Mouse (Mus musculus): ENCODE results near the gene Lrp1. TPM values are rescaled to one million over a fixed set of nuclear protein-coding genes. Genes with fewer than 3 reads are reported as not detected.

Lrp1 gene
- polyA plus RNA-seq, 1 experiment from 2014 or later, result 23.2 TPM

DNA sequence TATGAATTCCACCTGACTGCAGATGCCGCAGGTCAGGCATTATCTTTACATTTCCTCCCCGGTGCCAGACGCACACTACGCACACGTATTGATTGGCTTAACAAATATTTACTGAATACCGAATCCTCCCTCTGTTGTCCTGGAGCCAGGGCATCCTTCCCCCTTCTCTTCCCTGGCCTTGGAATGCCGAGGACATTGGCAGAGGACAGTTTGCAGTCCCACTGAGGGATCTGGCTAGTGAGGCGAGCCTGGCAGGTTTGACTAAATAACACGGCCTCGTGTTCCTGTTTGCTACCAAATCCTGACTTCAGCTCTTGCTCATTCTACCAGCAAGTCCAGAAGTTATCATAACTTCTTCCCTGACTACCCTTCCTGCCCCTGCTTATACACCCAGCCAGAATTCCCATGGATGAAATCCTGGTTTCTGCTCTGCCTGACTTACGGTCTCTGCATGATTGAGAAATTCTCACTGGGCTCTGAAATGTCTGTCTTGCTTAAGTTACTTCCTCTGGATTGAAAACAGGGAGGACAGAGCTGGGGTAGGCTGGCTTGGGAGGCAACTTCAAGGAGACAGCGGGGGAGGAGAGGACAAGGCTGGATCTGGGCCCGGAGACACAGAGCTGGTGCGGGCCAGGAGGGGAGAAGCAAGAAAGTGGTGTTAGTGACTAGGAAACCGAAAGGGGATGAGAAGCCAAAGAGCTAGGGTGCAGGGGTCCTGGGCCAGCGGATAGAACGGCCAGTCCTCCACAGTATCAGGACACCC is 21.0 kb downstream of the Lrp1 start:
- H3K9ac ChIP-seq, result no peak overlapping the region
- 48% methylated on average over 17 of the region's 17 CpGs for WGBS (ENCODE audit: insufficient replicate concordance)
- H3K27ac ChIP-seq (replicated peaks), result peak overlapping the region; percentile 46
- H3K4me2 ChIP-seq, result no peak overlapping the region; the same call in 1 of the 2 replicates
- peaks cover 13% of the 10 kb centered on the region; the same call in 1 of the 2 replicates for H3K27me3 ChIP-seq
- ATAC-seq (ENCODE audit: insufficient read depth), result 0 out of 2 replicates have a peak, but pooled peaks have one; percentile 3
- no peak overlapping the region for H3K4me3 ChIP-seq (replicated peaks)
- H3K36me3 ChIP-seq (replicated peaks), result peaks cover 7% of the 10 kb centered on the region; the same call in 1 of the 2 replicates
- H3K9me3 ChIP-seq (replicated peaks), result no peaks in the 10 kb centered on the region
- peaks cover 80% of the 10 kb centered on the region for H3K4me1 ChIP-seq (replicated peaks)

DNA sequence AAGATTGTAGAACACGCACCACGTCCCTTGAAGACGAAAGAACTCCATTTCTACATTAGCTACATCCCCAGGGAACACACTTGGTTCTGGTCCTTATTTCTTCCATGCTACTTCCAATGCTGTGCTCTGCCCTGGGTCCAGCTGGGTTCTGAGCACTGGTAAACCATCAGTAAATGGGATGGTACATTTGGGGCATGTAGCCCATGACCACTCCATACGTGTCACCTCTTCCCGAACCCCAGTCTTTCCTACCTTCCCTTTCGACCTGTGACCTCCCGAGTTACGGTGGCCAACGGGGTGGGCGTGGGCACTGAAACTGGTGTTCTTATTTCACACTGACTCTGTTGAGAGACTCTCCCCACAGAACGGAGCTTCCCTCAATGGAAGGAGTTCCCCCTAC is 21.7 kb downstream of the Lrp1 start:
- Histone ChIP-seq H3K27me3 (peaks cover 13% of the 10 kb centered on the region; the same call in 1 of the 2 replicates), H3K4me3 (replicated peaks) (no peak overlapping the region), H3K27ac (replicated peaks) (peak overlapping the region; percentile 46), H3K4me1 (replicated peaks) (peaks cover 80% of the 10 kb centered on the region), H3K9me3 (replicated peaks) (no peaks in the 10 kb centered on the region), H3K9ac (no peak overlapping the region), H3K4me2 (no peak overlapping the region), H3K36me3 (replicated peaks) (peaks cover 7% of the 10 kb centered on the region; the same call in 1 of the 2 replicates)
- ATAC-seq (ENCODE audit: insufficient read depth), result no peak
- WGBS (ENCODE audit: insufficient replicate concordance), result 64% methylated on average over 11 of the region's 11 CpGs

DNA sequence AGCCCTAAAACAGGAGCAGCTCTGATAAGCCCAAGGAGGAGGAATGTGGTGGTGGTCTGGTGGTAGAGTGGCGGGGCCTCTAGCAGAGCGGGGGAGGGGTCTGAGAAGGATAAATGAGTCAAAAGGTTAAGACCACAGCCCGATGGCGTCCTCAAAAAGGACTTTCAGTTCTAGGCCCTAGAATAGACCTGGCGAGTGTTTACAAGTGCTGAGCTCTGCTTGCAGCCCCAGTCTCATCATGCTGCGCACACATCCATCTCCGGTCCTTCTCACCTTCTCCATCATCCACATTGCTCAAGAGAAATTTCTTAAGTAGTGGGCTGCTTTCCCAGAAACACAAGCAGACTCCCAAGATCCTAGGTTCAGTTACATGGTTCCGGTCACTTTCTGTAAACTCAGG is 22.3 kb downstream of the Lrp1 start:
- no peak overlapping the region for H3K9ac ChIP-seq
- H3K27me3 ChIP-seq, result peaks cover 6% of the 10 kb centered on the region; the same call in 1 of the 2 replicates
- ATAC-seq (ENCODE audit: insufficient read depth), result no peak
- no peak overlapping the region for H3K27ac ChIP-seq (replicated peaks)
- peaks cover 11% of the 10 kb centered on the region; the same call in 1 of the 2 replicates for H3K36me3 ChIP-seq (replicated peaks)
- H3K4me2 ChIP-seq, result no peak overlapping the region
- H3K4me1 ChIP-seq (replicated peaks), result peaks cover 76% of the 10 kb centered on the region
- WGBS (ENCODE audit: insufficient replicate concordance), result 59% methylated on average over 8 of the region's 8 CpGs
- no peak overlapping the region for H3K4me3 ChIP-seq (replicated peaks)
- H3K9me3 ChIP-seq (replicated peaks), result no peaks in the 10 kb centered on the region

DNA sequence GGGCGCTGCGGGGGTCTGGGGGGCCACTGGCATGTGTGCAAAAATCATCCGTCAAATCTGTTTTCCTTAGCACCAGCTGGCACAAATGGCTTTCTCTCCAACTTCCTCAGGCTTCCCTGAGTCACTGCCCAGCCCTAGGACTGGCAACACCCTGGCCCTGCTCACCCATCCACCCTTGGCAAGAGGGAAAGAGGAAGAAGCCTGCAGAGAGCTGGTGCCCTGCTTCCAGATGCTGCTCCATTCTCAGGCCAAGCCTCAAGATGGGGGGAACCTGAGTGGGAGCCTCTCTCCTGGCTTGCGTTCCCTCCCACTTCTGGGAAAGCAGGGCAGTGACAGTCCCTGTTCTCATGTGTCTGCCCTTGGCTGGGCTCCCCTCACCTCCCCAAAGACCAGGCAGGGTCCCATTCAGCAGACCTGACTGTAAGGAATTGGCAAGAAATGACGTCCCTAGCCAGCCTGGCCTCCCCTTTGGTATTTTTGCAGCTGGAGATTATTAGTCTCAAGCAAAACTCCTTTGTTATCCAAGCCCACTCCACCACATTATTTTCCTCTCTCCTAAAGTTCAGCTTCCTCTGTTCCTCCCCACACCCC is 23.5 kb downstream of the Lrp1 start:
- no peaks in the 10 kb centered on the region for H3K9me3 ChIP-seq (replicated peaks)
- peak overlapping the region; percentile 26; the same call in 1 of the 2 replicates for H3K27ac ChIP-seq (replicated peaks)
- ATAC-seq (ENCODE audit: insufficient read depth), result no peak
- no peak overlapping the region for H3K9ac ChIP-seq
- no peak overlapping the region for H3K4me3 ChIP-seq (replicated peaks)
- peaks cover 68% of the 10 kb centered on the region for H3K4me1 ChIP-seq (replicated peaks)
- WGBS (ENCODE audit: insufficient replicate concordance), result 63% methylated on average over 5 of the region's 5 CpGs
- peaks cover 19% of the 10 kb centered on the region; the same call in 1 of the 2 replicates for H3K36me3 ChIP-seq (replicated peaks)
- no peaks in the 10 kb centered on the region for H3K27me3 ChIP-seq
- no peak overlapping the region for H3K4me2 ChIP-seq

DNA sequence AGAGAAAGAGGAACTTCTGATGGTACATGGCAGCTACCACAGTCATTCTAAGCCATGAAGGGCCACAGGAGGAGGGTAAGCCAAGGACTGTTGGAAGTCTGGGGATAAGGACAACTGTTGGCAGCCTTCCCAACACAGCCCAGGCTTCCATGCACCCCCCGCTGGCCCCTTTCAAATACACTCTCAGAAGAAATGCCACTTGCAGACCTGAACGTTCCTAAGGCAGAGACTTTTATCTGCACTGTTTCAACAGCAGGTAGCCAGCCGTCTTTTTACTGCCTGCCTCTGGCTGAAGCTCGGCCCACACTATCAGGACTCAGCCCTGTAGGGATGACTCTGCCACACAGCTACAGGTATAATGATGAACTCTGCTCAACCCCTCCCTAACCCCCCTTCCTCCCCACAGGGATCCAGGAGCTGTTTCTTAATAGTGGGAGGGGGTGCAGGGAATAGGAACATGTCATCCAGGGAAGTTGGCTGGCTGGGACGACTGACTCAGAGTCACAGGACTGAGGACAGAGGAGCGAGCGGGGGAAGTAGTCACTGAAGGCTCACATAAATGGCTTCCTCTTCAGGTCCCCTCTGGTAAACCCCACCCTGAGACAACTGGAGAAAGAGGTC is 24.5 kb downstream of the Lrp1 start:
- peak; percentile 9; the same call in 1 of the 2 replicates for ATAC-seq (ENCODE audit: insufficient read depth)
- WGBS (ENCODE audit: insufficient replicate concordance), result 30% methylated on average over 7 of the region's 7 CpGs

DNA sequence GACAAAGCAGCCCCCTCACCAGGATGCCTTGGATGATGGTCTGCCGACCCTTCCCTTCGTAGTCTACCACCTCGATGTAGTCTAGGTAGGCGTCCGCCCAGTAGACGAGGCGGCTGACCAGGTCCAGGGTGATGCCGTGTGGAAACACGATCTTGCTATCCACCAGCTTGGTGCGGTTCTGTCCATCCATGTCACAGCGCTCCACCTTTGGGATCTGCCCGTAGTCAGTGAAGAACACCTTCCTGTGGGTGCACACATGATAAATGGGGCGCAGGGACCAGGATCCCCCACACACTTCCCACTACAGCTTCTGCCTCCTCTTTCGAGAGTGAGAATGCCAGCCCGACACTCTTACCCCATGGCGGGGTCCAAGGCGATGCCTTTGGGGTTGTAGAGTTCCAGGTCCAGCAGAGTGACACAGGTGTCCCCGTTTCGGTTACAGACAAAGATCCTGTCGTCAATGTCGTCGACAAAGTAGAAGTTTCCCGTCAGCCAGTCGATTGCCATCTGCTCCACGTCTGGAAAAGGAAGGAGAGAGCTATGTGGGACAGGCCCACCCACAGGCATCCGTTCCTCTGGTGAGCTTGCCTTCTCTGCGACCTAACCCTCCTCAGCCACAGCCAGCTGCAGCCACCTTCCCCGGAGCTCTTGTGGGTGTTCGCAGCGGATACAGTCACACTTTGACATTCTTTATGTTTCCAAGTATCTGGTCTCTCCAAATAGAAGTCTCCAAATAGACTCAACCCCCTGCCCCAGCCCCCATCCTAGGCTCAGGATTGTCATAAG is 25.8 kb downstream of the Lrp1 start:
- H3K36me3 ChIP-seq (replicated peaks), result peaks cover 24% of the 10 kb centered on the region
- H3K4me1 ChIP-seq (replicated peaks), result peaks cover 59% of the 10 kb centered on the region
- H3K9me3 ChIP-seq (replicated peaks), result no peaks in the 10 kb centered on the region
- no peak for ATAC-seq (ENCODE audit: insufficient read depth)
- no peak overlapping the region for H3K4me3 ChIP-seq (replicated peaks)
- no peaks in the 10 kb centered on the region for H3K27me3 ChIP-seq
- H3K9ac ChIP-seq, result no peak overlapping the region
- no peak overlapping the region for H3K4me2 ChIP-seq
- WGBS (ENCODE audit: insufficient replicate concordance), result 68% methylated on average over 30 of the region's 30 CpGs
- H3K27ac ChIP-seq (replicated peaks), result peak overlapping the region; percentile 42

More for the DNA sequence above, 24.5 kb downstream of the Lrp1 start:
- H3K4me2 ChIP-seq, result no peak overlapping the region
- no peak overlapping the region for H3K9ac ChIP-seq
- H3K36me3 ChIP-seq (replicated peaks), result peaks cover 20% of the 10 kb centered on the region
- peaks cover 68% of the 10 kb centered on the region for H3K4me1 ChIP-seq (replicated peaks)
- no peak overlapping the region for H3K4me3 ChIP-seq (replicated peaks)
- no peaks in the 10 kb centered on the region for H3K27me3 ChIP-seq
- H3K9me3 ChIP-seq (replicated peaks), result no peaks in the 10 kb centered on the region
- H3K27ac ChIP-seq (replicated peaks), result peak overlapping the region; percentile 26

DNA sequence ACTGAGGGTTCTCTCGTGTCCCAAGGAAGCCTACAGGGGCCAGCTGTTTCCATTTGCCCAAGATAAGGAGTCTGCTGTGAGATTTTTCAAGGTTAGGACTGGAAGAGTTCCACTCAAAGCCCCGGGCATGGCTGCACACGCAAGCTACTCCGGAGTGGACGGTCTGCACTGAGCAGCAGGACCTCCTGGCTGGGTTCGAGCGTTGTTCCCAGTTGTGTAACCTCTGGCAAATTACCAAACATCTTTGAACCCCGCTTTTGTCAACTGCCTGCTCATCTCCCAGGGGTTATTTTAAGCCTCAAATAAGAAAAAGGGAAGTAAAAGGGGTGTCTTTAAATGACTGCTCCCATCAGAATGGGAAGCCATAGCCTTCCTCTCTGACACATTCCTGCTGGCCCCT is 26.5 kb downstream of the Lrp1 start:
- H3K27me3 ChIP-seq, result no peaks in the 10 kb centered on the region
- H3K27ac ChIP-seq (replicated peaks), result 0 out of 2 replicates have a peak overlapping the region, but pooled peaks have one; percentile 42
- peaks cover 30% of the 10 kb centered on the region for H3K36me3 ChIP-seq (replicated peaks)
- 13% methylated on average over 8 of the region's 8 CpGs for WGBS (ENCODE audit: insufficient replicate concordance)
- no peak overlapping the region for H3K9ac ChIP-seq
- H3K4me2 ChIP-seq, result no peak overlapping the region
- peaks cover 54% of the 10 kb centered on the region for H3K4me1 ChIP-seq (replicated peaks)
- ATAC-seq (ENCODE audit: insufficient read depth), result no peak
- H3K4me3 ChIP-seq (replicated peaks), result no peak overlapping the region
- H3K9me3 ChIP-seq (replicated peaks), result no peaks in the 10 kb centered on the region

DNA sequence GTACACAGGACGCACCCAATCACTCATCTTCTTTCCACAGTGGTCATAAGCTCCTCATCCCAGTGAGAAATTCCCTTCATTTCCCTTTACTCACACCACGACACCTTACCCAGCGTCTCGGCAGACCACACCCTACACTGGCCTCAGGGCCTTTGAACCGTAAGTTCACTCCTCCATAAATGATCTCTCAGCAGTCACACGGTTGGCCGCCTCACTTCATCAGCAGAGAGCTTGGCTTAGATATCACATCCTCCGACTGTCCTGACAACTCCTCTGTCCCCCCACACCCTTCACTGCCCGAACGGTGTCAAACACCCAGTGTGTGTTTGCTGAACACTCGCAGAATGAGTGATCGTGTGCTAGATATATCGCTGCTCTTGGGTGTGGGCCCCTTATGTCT is 28.1 kb downstream of the Lrp1 start:
- Histone ChIP-seq H3K27me3 (no peaks in the 10 kb centered on the region), H3K4me3 (replicated peaks) (no peak overlapping the region), H3K9me3 (replicated peaks) (no peaks in the 10 kb centered on the region), H3K36me3 (replicated peaks) (peaks cover 41% of the 10 kb centered on the region), H3K9ac (no peak overlapping the region), H3K27ac (replicated peaks) (no peak overlapping the region), H3K4me1 (replicated peaks) (peaks cover 41% of the 10 kb centered on the region), H3K4me2 (no peak overlapping the region)
- no peak for ATAC-seq (ENCODE audit: insufficient read depth)
- WGBS (ENCODE audit: insufficient replicate concordance), result 56% methylated on average over 13 of the region's 13 CpGs

DNA sequence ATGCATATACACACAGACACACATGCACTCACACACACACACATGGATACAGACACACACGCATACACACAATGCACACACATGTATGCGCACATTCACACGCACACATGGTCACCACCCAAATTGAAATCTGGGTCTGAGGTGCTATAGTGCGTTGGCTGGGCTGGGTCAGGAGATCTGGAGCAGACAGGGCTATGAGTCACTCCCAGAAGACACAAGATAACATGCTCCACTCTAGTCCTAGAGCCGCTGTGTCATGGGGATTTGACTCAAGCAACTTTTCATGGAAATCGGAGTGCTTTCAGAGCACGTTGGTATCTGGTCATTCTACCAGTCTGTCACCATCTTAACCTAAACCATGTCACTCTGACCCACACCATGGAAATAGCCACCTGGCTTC is 28.5 kb downstream of the Lrp1 start:
- WGBS (ENCODE audit: insufficient replicate concordance), result 77% methylated on average over 7 of the region's 7 CpGs
- peaks cover 41% of the 10 kb centered on the region for H3K36me3 ChIP-seq (replicated peaks)
- no peak overlapping the region for H3K27ac ChIP-seq (replicated peaks)
- H3K9me3 ChIP-seq (replicated peaks), result no peaks in the 10 kb centered on the region
- ATAC-seq (ENCODE audit: insufficient read depth), result no peak
- H3K27me3 ChIP-seq, result no peaks in the 10 kb centered on the region
- H3K9ac ChIP-seq, result no peak overlapping the region
- H3K4me3 ChIP-seq (replicated peaks), result no peak overlapping the region
- peaks cover 37% of the 10 kb centered on the region for H3K4me1 ChIP-seq (replicated peaks)
- H3K4me2 ChIP-seq, result no peak overlapping the region

DNA sequence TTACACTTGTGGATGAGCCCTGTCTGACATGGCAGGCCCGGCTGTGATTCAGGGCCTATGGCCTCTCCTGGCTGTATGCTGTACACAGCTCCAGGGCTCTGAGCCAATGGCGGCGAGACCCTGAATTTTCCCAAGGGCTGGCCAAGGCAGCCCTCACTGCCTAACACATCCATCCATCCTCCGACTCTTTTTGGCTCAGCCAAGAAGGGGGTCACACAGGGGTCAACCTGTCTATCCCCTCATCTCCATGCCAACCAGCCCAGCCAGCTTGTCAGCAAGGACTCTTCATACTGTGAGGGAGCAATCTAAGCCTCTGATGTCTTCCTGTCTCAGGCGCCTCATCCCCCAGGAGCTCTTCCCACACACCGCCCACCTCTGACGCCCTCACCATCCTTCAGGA is 29.4 kb downstream of the Lrp1 start:
- Histone ChIP-seq H3K9ac (no peak overlapping the region), H3K4me2 (no peak overlapping the region), H3K27me3 (no peaks in the 10 kb centered on the region), H3K36me3 (replicated peaks) (peaks cover 46% of the 10 kb centered on the region), H3K9me3 (replicated peaks) (no peaks in the 10 kb centered on the region), H3K4me3 (replicated peaks) (no peak overlapping the region), H3K27ac (replicated peaks) (0 out of 2 replicates have a peak overlapping the region, but pooled peaks have one; percentile 29), H3K4me1 (replicated peaks) (peaks cover 29% of the 10 kb centered on the region)
- 68% methylated on average over 7 of the region's 7 CpGs for WGBS (ENCODE audit: insufficient replicate concordance)
- peak; percentile 1; the same call in 1 of the 2 replicates for ATAC-seq (ENCODE audit: insufficient read depth)

All from liver, embryonic 15.5 days (tissue).